Mouse (Mus musculus) spleen, adult 18-20 months (tissue): ENCODE results near the gene Sv2c.

Experiments
- DNase-seq, 2 experiments: peaks; one replicate each; pipeline ENCODE4 v3.0.0; 2022; ENCODE audit warnings: mixed read lengths in 2 of 2

Gene Sv2c

GRCm38 (mm10) chr13:95941861-95942260 is 190.5 kb downstream of the Sv2c start:
- no peak for DNase-seq

DNA sequence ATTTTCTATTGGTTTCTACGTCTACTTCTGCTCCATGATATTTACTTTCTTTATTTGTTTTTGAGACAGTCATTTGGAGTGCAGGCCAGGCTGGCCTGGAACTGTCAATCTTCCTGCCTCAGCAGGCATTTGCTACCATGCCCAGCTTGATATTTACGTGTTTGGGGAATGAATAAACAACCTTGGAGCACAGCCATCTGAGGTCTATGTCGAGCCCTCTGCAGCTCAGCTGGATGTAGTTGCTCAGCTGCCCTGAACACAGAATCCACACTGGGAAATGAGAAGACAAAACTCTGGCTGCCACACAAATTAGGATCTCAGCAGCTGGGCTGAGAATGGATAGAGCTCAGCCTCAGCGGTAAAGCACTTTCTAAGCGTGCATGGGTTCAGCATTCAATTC is 191.6 kb downstream of the Sv2c start:
- no peak for DNase-seq

GRCm38 (mm10) chr13:95924201-95924621 is 208.2 kb downstream of the Sv2c start:
- no peak for DNase-seq

DNA sequence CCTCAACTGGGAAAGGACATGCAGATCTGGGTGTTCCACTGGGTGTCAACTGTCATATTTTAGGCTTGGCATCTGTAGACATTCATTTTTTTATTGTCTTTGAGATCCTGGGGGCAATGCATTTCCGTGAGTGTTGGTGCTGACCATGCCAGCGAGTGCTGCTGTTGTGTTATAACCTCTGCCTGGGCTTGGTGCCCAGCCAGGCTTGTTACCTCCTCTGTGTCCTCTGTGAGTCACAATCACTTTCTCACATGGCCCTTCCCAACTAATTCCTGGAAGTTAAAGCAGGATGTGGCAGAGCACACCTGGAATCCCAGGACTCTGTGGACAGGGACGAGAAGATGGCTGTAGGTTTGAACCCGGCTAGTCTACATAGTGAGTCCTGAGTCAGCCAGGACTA is 209.8 kb downstream of the Sv2c start:
- no peak for DNase-seq

- no peak for DNase-seq
Observed at GRCm38 (mm10) chr13:95918624-95919284, 213.6 kb downstream of the Sv2c start.

DNA sequence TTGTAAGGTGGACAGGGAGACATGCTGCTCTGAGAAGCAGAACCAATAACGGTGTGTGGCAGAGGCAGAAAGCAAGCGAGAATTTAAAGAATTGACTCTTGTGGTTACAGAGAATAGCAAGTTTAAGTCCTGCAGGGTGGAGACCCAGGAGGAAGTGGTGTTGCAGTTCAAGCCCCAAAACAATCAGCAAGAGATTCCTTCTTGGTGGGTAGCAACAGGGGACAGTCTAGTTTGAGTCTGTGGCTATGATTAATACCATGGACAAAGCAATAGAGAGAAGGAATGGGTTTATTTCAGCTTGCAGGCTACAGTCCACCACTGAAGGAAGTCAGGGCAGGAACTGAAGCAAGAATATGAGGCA is 219.4 kb downstream of the Sv2c start:
- DNase-seq = no peak

DNA sequence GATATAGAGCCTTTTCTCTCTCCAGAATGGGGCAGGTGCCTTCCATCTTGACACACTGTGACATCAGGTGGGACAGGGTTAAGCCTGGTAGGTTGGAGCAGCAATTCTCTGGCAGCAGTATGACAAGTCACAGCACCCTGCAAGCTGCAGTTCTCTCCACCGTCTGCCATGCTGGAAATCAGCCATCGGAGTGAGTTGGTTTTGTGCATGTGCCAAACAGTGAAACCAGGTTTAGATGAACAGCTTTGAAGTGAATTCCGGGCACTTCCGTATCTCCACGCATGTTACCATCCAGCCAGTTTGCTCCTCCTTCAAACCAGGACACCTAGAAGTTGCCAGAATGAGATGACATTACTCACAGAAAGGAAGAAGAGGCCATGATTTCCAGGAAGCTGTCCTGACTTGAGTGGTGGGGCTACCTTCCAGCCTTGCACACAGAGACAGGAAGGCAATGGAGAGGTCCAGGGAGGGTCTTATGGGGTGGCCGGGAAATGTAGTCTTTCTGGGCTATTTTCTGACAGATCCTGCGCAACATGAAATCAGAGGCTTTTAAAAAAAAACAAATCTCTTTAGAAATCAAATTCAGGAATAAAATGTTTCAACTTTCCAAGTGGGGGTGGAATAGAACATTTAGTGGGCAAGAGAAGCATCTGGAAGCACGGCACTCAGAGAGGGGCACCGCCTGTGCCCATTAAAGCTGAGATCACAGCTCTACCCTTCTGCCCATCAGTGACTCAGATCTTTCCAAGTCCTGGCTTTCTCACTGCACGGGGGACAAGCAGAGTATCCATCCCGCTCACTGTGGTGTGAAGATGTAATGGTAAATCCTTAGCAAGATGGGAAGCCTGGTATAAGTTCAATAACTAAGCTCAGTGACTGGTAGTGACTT is 220.0 kb downstream of the Sv2c start:
- no peak for DNase-seq

GRCm38 (mm10) chr13:95910270-95910669 is 222.1 kb downstream of the Sv2c start:
- no peak for DNase-seq

DNA sequence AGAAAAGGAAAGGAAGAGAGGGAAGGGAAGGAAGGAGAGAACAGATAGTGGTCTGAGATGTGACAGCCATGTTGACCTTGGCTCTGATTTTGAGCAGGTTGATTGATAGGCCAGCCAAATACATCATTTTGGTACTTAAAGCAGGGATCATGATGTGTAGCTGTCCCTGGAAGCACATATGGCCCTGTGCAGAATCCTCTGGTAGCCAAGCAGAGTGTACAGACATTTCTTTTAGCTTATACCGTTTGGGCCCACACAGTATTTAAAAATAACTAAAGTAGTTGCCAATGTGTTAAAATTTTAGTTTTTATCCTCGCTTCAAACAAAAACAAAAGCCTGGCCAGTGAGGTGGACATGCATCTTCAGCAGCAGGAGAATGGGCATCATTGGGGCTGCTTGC is 223.1 kb downstream of the Sv2c start:
- no peak for DNase-seq
